In genomic region chr3:83046649-83047048, GRCm38 (mm10) we compare ENCODE assay signal across 37 mouse cellular contexts. TPM values are rescaled to one million over a fixed set of nuclear protein-coding genes. Genes with fewer than 3 reads are reported as not detected.
"Had no signal": no experiment of that assay in that cellular context is flagged by ENCODE, and none has a peak within 500 bp of the region (broad histone marks: within the 10 kb centered on the region; RNA-seq: fewer than 3 reads in every experiment).

No protein-coding gene starts in this region.

- H3K4me3 ChIP-seq: gastrocnemius, adult 2 months; heart, embryonic 10.5 days; heart, embryonic 12.5 days; hindbrain, embryonic 13.5 days; hindbrain, embryonic 15.5 days; kidney, embryonic 15.5 days; left cerebral cortex, adult 2 months; limb, embryonic 10.5 days; limb, embryonic 12.5 days had no signal

- DNase-seq: gastrocnemius, adult 2 months; gastrocnemius, postnatal 10 days; gastrocnemius, postnatal 25 days; heart, adult 18-20 months; heart, postnatal 10 days; kidney, adult 11 months; kidney, adult 2 months; kidney, adult 9 months; kidney, postnatal 14 days; kidney, postnatal 36 days; layer of hippocampus, adult 9-11 months; layer of hippocampus, postnatal 36 days; lung, adult 18-20 months had no signal

- H3K4me2 ChIP-seq: heart, embryonic 12.5 days; hindbrain, embryonic 13.5 days; hindbrain, embryonic 15.5 days; kidney, embryonic 15.5 days; limb, embryonic 12.5 days had no signal

- H3K27ac ChIP-seq: gastrocnemius, adult 2 months; heart, embryonic 10.5 days; hindbrain, embryonic 13.5 days; hindbrain, embryonic 15.5 days; hindbrain, postnatal 0 days; kidney, embryonic 15.5 days; kidney, postnatal 0 days; left cerebral cortex, adult 2 months; limb, embryonic 10.5 days; limb, embryonic 12.5 days had no signal

- ATAC-seq: hindbrain, postnatal 0 days; intestine, embryonic 16.5 days had no signal

- H3K9ac ChIP-seq: heart, embryonic 12.5 days; hindbrain, embryonic 13.5 days; hindbrain, embryonic 15.5 days; kidney, embryonic 15.5 days; limb, embryonic 12.5 days had no signal

- H3K27me3 ChIP-seq: heart, embryonic 12.5 days; hindbrain, embryonic 13.5 days; hindbrain, embryonic 15.5 days; limb, embryonic 12.5 days had no signal

- H3K9me3 ChIP-seq: heart, embryonic 10.5 days; heart, embryonic 12.5 days; hindbrain, embryonic 13.5 days; hindbrain, embryonic 15.5 days; kidney, embryonic 15.5 days; limb, embryonic 10.5 days; limb, embryonic 12.5 days had no signal

- H3K36me3 ChIP-seq: heart, embryonic 10.5 days; heart, embryonic 12.5 days; hindbrain, embryonic 13.5 days; hindbrain, embryonic 15.5 days; kidney, embryonic 15.5 days; limb, embryonic 10.5 days; limb, embryonic 12.5 days had no signal

- H3K4me1 ChIP-seq: heart, embryonic 10.5 days; heart, embryonic 12.5 days; hindbrain, embryonic 13.5 days; hindbrain, embryonic 15.5 days; kidney, embryonic 15.5 days; limb, embryonic 10.5 days; limb, embryonic 12.5 days had no signal

RNA-seq across cellular contexts. Expression of gene Fgb, which starts 3.0 kb away (rescaled TPM):
- total RNA-seq: gastrocnemius, adult 2 months; gastrocnemius, postnatal 25 days; heart, adult 18-20 months; heart, adult 8-10 months; heart, postnatal 25 days; hematopoietic stem cell, adult 5-6 weeks; hindbrain, postnatal 0 days; layer of hippocampus, adult 18-20 months; layer of hippocampus, adult 8-10 months; layer of hippocampus, postnatal 14 days; layer of hippocampus, postnatal 36 days; left cerebral cortex, adult 2 months; left cerebral cortex, postnatal 14 days; left cerebral cortex, postnatal 36 days had no signal
- polyA plus RNA-seq: frontal cortex, adult 2 months; hindbrain, embryonic 11.5 days; hindbrain, embryonic 13.5 days; hindbrain, postnatal 0 days; limb, embryonic 10.5 days had no signal

RNA-seq across cellular contexts. Expression of gene Fga, which starts 20.8 kb away (rescaled TPM):
- total RNA-seq: gastrocnemius, adult 2 months; gastrocnemius, postnatal 25 days; heart, adult 18-20 months; heart, adult 8-10 months; heart, postnatal 25 days; hematopoietic stem cell, adult 5-6 weeks; hindbrain, postnatal 0 days; layer of hippocampus, adult 18-20 months; layer of hippocampus, adult 8-10 months; layer of hippocampus, postnatal 14 days; layer of hippocampus, postnatal 36 days; left cerebral cortex, adult 2 months; left cerebral cortex, postnatal 14 days; left cerebral cortex, postnatal 36 days had no signal
- polyA plus RNA-seq: heart, embryonic 14.5 days; hindbrain, embryonic 11.5 days; hindbrain, embryonic 13.5 days; hindbrain, postnatal 0 days; limb, embryonic 10.5 days had no signal

RNA-seq across cellular contexts. Expression of gene Fgg, which starts 39.1 kb away (rescaled TPM):
- total RNA-seq: gastrocnemius, adult 2 months; gastrocnemius, postnatal 25 days; heart, adult 18-20 months; heart, postnatal 10 days; heart, postnatal 25 days; hematopoietic stem cell, adult 5-6 weeks; hindbrain, postnatal 0 days; layer of hippocampus, adult 8-10 months; layer of hippocampus, postnatal 14 days; layer of hippocampus, postnatal 36 days; left cerebral cortex, adult 2 months; left cerebral cortex, postnatal 14 days; left cerebral cortex, postnatal 36 days had no signal
- polyA plus RNA-seq: frontal cortex, adult 2 months; heart, embryonic 14.5 days; hindbrain, embryonic 11.5 days; hindbrain, embryonic 13.5 days; intestine, embryonic 14.5 days; large intestine, adult 2 months; limb, embryonic 12.5 days had no signal
